Mouse (Mus musculus): ENCODE results near the gene Slc8a1.

The Slc8a1 gene

GRCm38 (mm10) chr17:81368503-81368902 lies 369.7 kb downstream of the Slc8a1 start:
- DNase-seq (ENCODE audit: low read depth, low spot score): no peak

- DNase-seq (ENCODE audit: low read depth, low spot score): no peak
Observed at GRCm38 (mm10) chr17:81363368-81363767, 374.8 kb downstream of the Slc8a1 start.

- no peak for DNase-seq (ENCODE audit: low read depth, low spot score)
Observed at GRCm38 (mm10) chr17:81360571-81360970, 377.6 kb downstream of the Slc8a1 start.

GRCm38 (mm10) chr17:81360032-81360431 lies 378.1 kb downstream of the Slc8a1 start:
- DNase-seq (ENCODE audit: low read depth, low spot score): no peak

GRCm38 (mm10) chr17:81336024-81336754 lies 402.0 kb downstream of the Slc8a1 start:
- DNase-seq (ENCODE audit: low read depth, low spot score): peak; percentile 27

GRCm38 (mm10) chr17:81335526-81335925 lies 402.7 kb downstream of the Slc8a1 start:
- DNase-seq (ENCODE audit: low read depth, low spot score): no peak
